Mouse (Mus musculus) erythroid progenitor cell, adult 5-6 weeks (primary cell): ENCODE results near the gene Gtf3c1. TPM values are rescaled to one million over a fixed set of nuclear protein-coding genes. Genes with fewer than 3 reads are reported as not detected.

Source experiments
- ATAC-seq: replicated peaks from 2 replicates; pipeline ENCODE4 v1.8.0; 2016; ENCODE audit warnings: moderate number of reproducible peaks, mild to moderate bottlenecking, moderate TSS enrichment, inconsistent platforms; ENCODE audit not compliant: poor library complexity, low FRiP score, severe bottlenecking
- total RNA-seq, 2 experiments: library from RNA; stranded (forward) in 1 of 2; stranded (reverse) in 1 of 2; fragments of 150-400 nt in 1 of 2; fragments of 186-747, 209-891 nt in 1 of 2; gene quantifications; 2 replicates each; pipeline versions ENCODE4 v1.2.3 to v1.2.4; 2015 to 2017; ENCODE audit warnings: low replicate concordance in 2 of 2

The Gtf3c1 gene
- total RNA-seq (2015; ENCODE audit: low replicate concordance) (6.1 and 11.3 TPM in 2 replicates), total RNA-seq (2017; ENCODE audit: low replicate concordance) (18.6 and 47.6 TPM in 2 replicates)

GRCm38 (mm10) chr7:125707593-125708022, at the start of gene Gtf3c1, which contains the start of gene D430042O09Rik:
Gene Gtf3c1, minus strand, starts transcription at chr7:125707780.
Gene D430042O09Rik, plus strand, starts transcription at chr7:125707888.
- peak; percentile 96 for ATAC-seq

- ATAC-seq = no peak
Measured at GRCm38 (mm10) chr7:125756806-125757205, 49.2 kb upstream of the Gtf3c1 start.

GRCm38 (mm10) chr7:125753326-125753715, 45.7 kb upstream of the Gtf3c1 start:
- ATAC-seq = no peak

- ATAC-seq = no peak
Measured at GRCm38 (mm10) chr7:125752699-125753325, 45.2 kb upstream of the Gtf3c1 start.

- ATAC-seq = no peak
Measured at GRCm38 (mm10) chr7:125748186-125748585, 40.6 kb upstream of the Gtf3c1 start.

- ATAC-seq = no peak
Measured at GRCm38 (mm10) chr7:125747316-125747690, 39.7 kb upstream of the Gtf3c1 start.

GRCm38 (mm10) chr7:125746621-125747315, 39.2 kb upstream of the Gtf3c1 start:
- ATAC-seq = no peak

- no peak for ATAC-seq
Measured at GRCm38 (mm10) chr7:125744774-125745173, 37.2 kb upstream of the Gtf3c1 start.

- no peak for ATAC-seq
Measured at GRCm38 (mm10) chr7:125741271-125741703, 33.7 kb upstream of the Gtf3c1 start.

- ATAC-seq = no peak
Measured at GRCm38 (mm10) chr7:125740521-125740920, 32.9 kb upstream of the Gtf3c1 start.

- ATAC-seq = no peak
Measured at GRCm38 (mm10) chr7:125736366-125737015, 28.9 kb upstream of the Gtf3c1 start.

- ATAC-seq = no peak
Measured at GRCm38 (mm10) chr7:125733791-125734190, 26.2 kb upstream of the Gtf3c1 start.

GRCm38 (mm10) chr7:125731679-125732078, 24.1 kb upstream of the Gtf3c1 start:
- ATAC-seq = no peak

GRCm38 (mm10) chr7:125723189-125723972, 15.8 kb upstream of the Gtf3c1 start:
- ATAC-seq = no peak

- no peak for ATAC-seq
Measured at GRCm38 (mm10) chr7:125722127-125722526, 14.5 kb upstream of the Gtf3c1 start.

GRCm38 (mm10) chr7:125721033-125721432, 13.5 kb upstream of the Gtf3c1 start:
- no peak for ATAC-seq

GRCm38 (mm10) chr7:125720370-125720769, 12.8 kb upstream of the Gtf3c1 start:
- ATAC-seq = no peak

GRCm38 (mm10) chr7:125717612-125718011, 10.0 kb upstream of the Gtf3c1 start:
- ATAC-seq = no peak

GRCm38 (mm10) chr7:125716724-125717123, 9.1 kb upstream of the Gtf3c1 start:
- ATAC-seq = no peak

GRCm38 (mm10) chr7:125714803-125715202, 7.2 kb upstream of the Gtf3c1 start:
- no peak for ATAC-seq
